Mouse (Mus musculus) liver, adult 2 months (tissue): ENCODE measurements around the gene Tfpi. TPM values are rescaled to one million over a fixed set of nuclear protein-coding genes. Genes with fewer than 3 reads are reported as not detected.
A peak's percentile ranks its signal among the peaks of the same experiment; 100 is the strongest.

Experiments used
- DNase-seq: peaks from one replicate; pipeline ENCODE4 v3.0.0-alpha.2; 2011; ENCODE audit warnings: low read depth, low spot score; ENCODE audit errors: extremely low read depth
- H3K27ac ChIP-seq: fragments of 200-500 bp; replicated peaks from 2 replicates; pipeline ENCODE4 v1.5.1; 2012; ENCODE audit warnings: low read depth, mild to moderate bottlenecking, control low read depth, inconsistent platforms, low read length; ENCODE audit not compliant: insufficient read depth
- H3K27me3 ChIP-seq: fragments of 200-500 bp; 2 replicates; pipeline ENCODE4 v1.6.1; 2012; ENCODE audit warnings: mild to moderate bottlenecking, moderate library complexity, low read length, inconsistent platforms; ENCODE audit not compliant: control insufficient read depth, insufficient read depth
- H3K36me3 ChIP-seq: fragments of 200-500 bp; 2 replicates; pipeline ENCODE4 v1.6.1; 2012; ENCODE audit warnings: low read length, inconsistent platforms; ENCODE audit not compliant: control insufficient read depth, insufficient read depth
- H3K4me1 ChIP-seq: fragments of 200-500 bp; 2 replicates; pipeline ENCODE4 v1.6.1; 2011; ENCODE audit warnings: low read length; ENCODE audit not compliant: control insufficient read depth, insufficient read depth
- H3K4me3 ChIP-seq: fragments of 200-500 bp; 2 replicates; pipeline ENCODE4 v1.5.1; 2011; ENCODE audit warnings: low read depth, mild to moderate bottlenecking, control low read depth, low read length, moderate library complexity; ENCODE audit not compliant: insufficient read depth
- H3K79me2 ChIP-seq: fragments of 200-500 bp; 2 replicates; pipeline ENCODE4 v1.6.1; 2012; ENCODE audit warnings: inconsistent platforms, mild to moderate bottlenecking, low read length, moderate library complexity; ENCODE audit not compliant: control insufficient read depth, insufficient read depth
- H3K9ac ChIP-seq: fragments of 200-500 bp; 2 replicates; pipeline ENCODE4 v1.6.1; 2012; ENCODE audit warnings: low read depth, mild to moderate bottlenecking, control low read depth, inconsistent platforms, low read length
- CTCF ChIP-seq: fragments of 200-500 bp; IDR thresholded peaks from 2 replicates; pipeline ENCODE4 v1.5.1; 2011; ENCODE audit warnings: low read depth, low read length, control low read depth
- POLR2A ChIP-seq: fragments of 200-500 bp; IDR thresholded peaks from 2 replicates; pipeline ENCODE4 v1.6.1; 2011; ENCODE audit warnings: low read length, control low read depth; ENCODE audit not compliant: insufficient read depth; ENCODE audit errors: extremely low read depth
- WGBS: fragments of 180-500 bp; shearing (Covaris S2); methylation state at CpG from one replicate; pipeline ENCODE4 v1.1.7; 2018; 5-methylcytosine and 5-hydroxymethylcytosine counted together
- polyA plus RNA-seq: library from polyadenylated mRNA; depleted of rRNA; stranded (reverse); fragments of >200 nt; gene quantifications from 2 replicates; pipeline ENCODE4 v1.2.3, GENCODE M21; 2012
- total RNA-seq: library from RNA; depleted of rRNA; stranded (reverse); fragments of >200 nt; gene quantifications from 2 replicates; pipeline ENCODE4 v1.2.3, GENCODE M21; 2014

The Tfpi gene
- total and polyA plus RNA-seq, 2 experiments: 1.2 to 9.6 TPM

DNA sequence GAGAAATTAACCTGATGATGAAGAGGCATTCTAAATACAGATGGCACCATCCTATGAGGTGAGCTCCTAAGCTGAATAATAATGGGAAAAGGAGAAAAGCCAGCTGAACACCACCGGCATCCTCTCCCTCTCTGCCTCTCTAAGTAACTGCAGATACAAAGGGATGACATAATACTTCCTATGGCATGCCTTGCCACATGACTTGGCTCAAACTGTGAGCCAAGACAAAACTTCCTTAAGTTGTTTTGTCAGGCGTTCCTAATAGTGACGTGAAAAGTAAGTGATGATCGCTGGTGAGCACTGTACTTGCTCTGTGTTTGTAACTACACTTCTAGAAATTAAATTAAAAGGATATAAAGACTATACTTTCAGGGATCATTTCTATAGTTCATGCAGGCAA lies 27.7 kb upstream of the Tfpi start:
- Histone ChIP-seq H3K27me3 (no peaks in the 10 kb centered on the region), H3K4me1 (no peaks in the 10 kb centered on the region), H3K4me3 (no peak overlapping the region), H3K27ac (no peak overlapping the region), H3K9ac (no peak overlapping the region), H3K79me2 (no peaks in the 10 kb centered on the region), H3K36me3 (no peaks in the 10 kb centered on the region)
- WGBS: 69% methylated on average over 4 of the region's 4 CpGs
- no peak for TF ChIP-seq POLR2A
- no peak for TF ChIP-seq CTCF
- peak; percentile 10 for DNase-seq

DNA sequence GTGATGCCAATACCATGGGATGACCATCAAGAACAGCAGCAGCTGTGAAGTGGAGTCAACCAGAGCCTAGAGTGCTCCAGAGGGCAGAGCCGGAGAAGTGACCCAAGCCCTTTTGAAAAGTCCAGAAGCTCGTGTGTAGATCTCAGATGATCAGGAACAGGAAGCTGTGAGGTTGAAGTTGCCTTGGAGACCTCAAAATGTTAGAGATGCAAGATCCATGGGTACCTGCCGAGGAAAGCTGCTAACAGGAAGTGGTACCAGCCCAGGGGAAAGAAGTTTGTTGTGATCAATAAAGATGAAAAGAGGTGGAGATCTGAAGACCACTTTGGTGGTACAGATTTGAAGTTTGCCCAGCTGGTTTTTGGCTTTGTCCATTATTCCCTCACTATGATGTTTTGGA lies 22.3 kb upstream of the Tfpi start:
- no peaks in the 10 kb centered on the region for H3K27me3 ChIP-seq
- no peak for DNase-seq
- H3K4me3 ChIP-seq: no peak overlapping the region
- no peaks in the 10 kb centered on the region for H3K79me2 ChIP-seq
- no peaks in the 10 kb centered on the region for H3K36me3 ChIP-seq
- WGBS: 74% methylated on average over 3 of the region's 3 CpGs
- H3K4me1 ChIP-seq: no peaks in the 10 kb centered on the region
- H3K27ac ChIP-seq: no peak overlapping the region
- TF ChIP-seq CTCF (no peak), POLR2A (no peak)
- H3K9ac ChIP-seq: no peak overlapping the region

DNA sequence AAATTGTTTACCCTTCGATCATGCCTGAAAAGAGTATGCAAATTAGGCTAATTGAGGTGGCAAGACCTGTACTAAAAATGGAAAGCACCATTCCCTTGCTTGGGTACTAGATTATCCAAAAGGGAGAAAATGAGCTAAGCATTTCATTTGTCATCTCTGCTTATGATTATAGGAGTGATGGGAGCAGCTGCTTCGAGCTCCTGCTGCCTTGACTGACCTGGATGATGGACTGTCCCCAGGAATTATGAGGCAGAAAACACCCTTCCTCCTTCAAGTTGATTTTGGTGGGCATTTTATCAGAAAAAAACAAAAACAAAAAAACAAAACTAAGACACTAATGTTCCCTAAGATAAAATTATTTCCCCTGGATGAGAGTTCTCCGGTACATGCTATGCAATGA lies 18.5 kb upstream of the Tfpi start:
- Histone ChIP-seq H3K4me3 (no peak overlapping the region), H3K27me3 (no peaks in the 10 kb centered on the region), H3K27ac (no peak overlapping the region), H3K36me3 (no peaks in the 10 kb centered on the region), H3K4me1 (no peaks in the 10 kb centered on the region), H3K79me2 (no peaks in the 10 kb centered on the region), H3K9ac (no peak overlapping the region)
- 83% methylated on average over 3 of the region's 3 CpGs for WGBS
- TF ChIP-seq POLR2A (no peak), CTCF (no peak)
- DNase-seq: no peak

DNA sequence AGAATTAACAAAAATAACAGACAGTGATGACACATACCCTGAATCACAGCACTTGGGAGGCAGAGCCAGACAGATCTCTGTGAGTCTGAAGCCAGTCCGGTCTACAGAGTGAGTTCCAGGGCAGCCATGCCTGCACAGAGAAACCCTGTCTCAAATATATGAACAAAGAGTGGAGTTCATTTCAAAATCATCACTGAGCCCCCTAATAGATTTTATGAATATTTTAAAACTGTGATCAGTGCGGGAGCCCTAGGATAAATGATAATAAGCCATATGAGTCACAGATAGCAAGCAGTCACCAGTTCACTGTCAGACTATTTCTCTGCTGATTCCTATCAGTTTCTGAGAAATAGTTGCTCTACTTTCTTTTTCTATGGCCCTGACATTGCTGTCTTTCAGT lies 17.1 kb upstream of the Tfpi start:
- Histone ChIP-seq H3K27ac (no peak overlapping the region), H3K79me2 (no peaks in the 10 kb centered on the region), H3K4me3 (no peak overlapping the region), H3K4me1 (no peaks in the 10 kb centered on the region), H3K27me3 (no peaks in the 10 kb centered on the region), H3K36me3 (no peaks in the 10 kb centered on the region), H3K9ac (no peak overlapping the region)
- WGBS: 90% methylated on average over 2 of the region's 2 CpGs
- no peak for DNase-seq
- TF ChIP-seq CTCF (no peak), POLR2A (no peak)

DNA sequence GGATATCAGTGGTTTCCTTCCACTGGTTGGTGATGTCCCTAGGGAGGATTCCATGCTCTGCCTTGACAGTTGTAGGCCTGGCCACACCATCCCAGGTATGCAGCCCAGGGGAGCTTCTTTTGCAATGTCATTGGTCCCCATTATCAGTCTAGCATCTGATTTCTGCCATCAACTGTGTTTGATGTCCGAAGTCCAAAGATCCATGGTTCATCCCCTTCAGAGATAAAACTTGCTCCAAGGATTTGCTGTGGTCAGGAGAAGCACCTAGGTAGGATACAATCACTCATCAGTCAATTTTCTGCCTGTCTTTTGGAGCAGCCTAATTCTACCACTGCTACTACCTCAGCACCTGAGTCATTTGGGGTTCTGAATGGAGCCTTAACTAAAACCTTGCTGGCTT lies 15.1 kb upstream of the Tfpi start:
- 66% methylated on average over 1 of the region's 1 CpGs for WGBS
- DNase-seq: peak; percentile 8
- H3K27ac ChIP-seq: no peak overlapping the region

DNA sequence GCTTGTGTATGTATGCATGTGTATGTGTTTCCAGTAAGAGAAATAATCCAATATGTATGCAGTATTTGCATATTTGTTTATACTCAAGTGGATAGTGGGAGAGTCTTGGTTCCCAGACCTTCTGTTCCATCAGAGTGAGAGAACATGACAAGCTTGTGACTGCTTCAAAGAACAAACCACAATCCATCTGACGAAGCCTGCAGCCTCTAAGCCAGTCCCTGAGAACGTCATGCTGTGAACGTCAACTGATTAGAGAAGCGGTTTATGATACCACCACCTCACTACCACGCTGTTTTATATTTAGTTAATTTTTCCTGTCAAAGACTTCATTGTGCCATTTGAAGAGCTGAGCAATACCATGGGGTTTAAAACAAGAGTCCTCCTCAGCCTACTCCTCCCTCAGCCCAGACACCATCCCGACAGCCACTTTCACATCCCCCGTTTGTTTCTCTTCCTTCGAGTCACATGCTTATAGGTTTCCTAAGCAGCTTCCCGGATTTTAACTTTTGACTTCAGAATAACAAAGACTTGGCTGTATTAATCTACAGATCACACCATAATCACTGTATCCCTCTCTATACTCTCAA lies 11.2 kb upstream of the Tfpi start:
- 70% methylated on average over 9 of the region's 9 CpGs for WGBS
- no peak for TF ChIP-seq CTCF
- no peak for TF ChIP-seq POLR2A

More for the DNA sequence above, 15.1 kb upstream of the Tfpi start:
- Histone ChIP-seq H3K27me3 (no peaks in the 10 kb centered on the region), H3K79me2 (no peaks in the 10 kb centered on the region), H3K4me3 (no peak overlapping the region), H3K4me1 (no peaks in the 10 kb centered on the region), H3K9ac (no peak overlapping the region), H3K36me3 (no peaks in the 10 kb centered on the region)
- TF ChIP-seq POLR2A: no peak
- no peak for TF ChIP-seq CTCF

More for the DNA sequence above, 11.2 kb upstream of the Tfpi start:
- no peak for DNase-seq
- no peak overlapping the region for H3K9ac ChIP-seq
- H3K4me1 ChIP-seq: no peaks in the 10 kb centered on the region
- no peaks in the 10 kb centered on the region for H3K79me2 ChIP-seq
- H3K4me3 ChIP-seq: no peak overlapping the region
- no peak overlapping the region for H3K27ac ChIP-seq
- H3K36me3 ChIP-seq: no peaks in the 10 kb centered on the region
- H3K27me3 ChIP-seq: no peaks in the 10 kb centered on the region
